Mouse (Mus musculus) liver, adult 2 months (tissue): ENCODE results near the gene Ehf. TPM values are rescaled to one million over a fixed set of nuclear protein-coding genes. Genes with fewer than 3 reads are reported as not detected.

Source experiments
- DNase-seq: peaks from one replicate; pipeline ENCODE4 v3.0.0-alpha.2; 2011; ENCODE audit warnings: low read depth, low spot score; ENCODE audit errors: extremely low read depth
- H3K27ac ChIP-seq: fragments of 200-500 bp; replicated peaks from 2 replicates; pipeline ENCODE4 v1.5.1; 2012; ENCODE audit warnings: low read depth, mild to moderate bottlenecking, control low read depth, inconsistent platforms, low read length; ENCODE audit not compliant: insufficient read depth
- H3K27me3 ChIP-seq: fragments of 200-500 bp; 2 replicates; pipeline ENCODE4 v1.6.1; 2012; ENCODE audit warnings: mild to moderate bottlenecking, moderate library complexity, low read length, inconsistent platforms; ENCODE audit not compliant: control insufficient read depth, insufficient read depth
- H3K36me3 ChIP-seq: fragments of 200-500 bp; 2 replicates; pipeline ENCODE4 v1.6.1; 2012; ENCODE audit warnings: low read length, inconsistent platforms; ENCODE audit not compliant: control insufficient read depth, insufficient read depth
- H3K4me1 ChIP-seq: fragments of 200-500 bp; 2 replicates; pipeline ENCODE4 v1.6.1; 2011; ENCODE audit warnings: low read length; ENCODE audit not compliant: control insufficient read depth, insufficient read depth
- H3K4me3 ChIP-seq: fragments of 200-500 bp; 2 replicates; pipeline ENCODE4 v1.5.1; 2011; ENCODE audit warnings: low read depth, mild to moderate bottlenecking, control low read depth, low read length, moderate library complexity; ENCODE audit not compliant: insufficient read depth
- H3K79me2 ChIP-seq: fragments of 200-500 bp; 2 replicates; pipeline ENCODE4 v1.6.1; 2012; ENCODE audit warnings: inconsistent platforms, mild to moderate bottlenecking, low read length, moderate library complexity; ENCODE audit not compliant: control insufficient read depth, insufficient read depth
- H3K9ac ChIP-seq: fragments of 200-500 bp; 2 replicates; pipeline ENCODE4 v1.6.1; 2012; ENCODE audit warnings: low read depth, mild to moderate bottlenecking, control low read depth, inconsistent platforms, low read length
- CTCF ChIP-seq: fragments of 200-500 bp; IDR thresholded peaks from 2 replicates; pipeline ENCODE4 v1.5.1; 2011; ENCODE audit warnings: low read depth, low read length, control low read depth
- POLR2A ChIP-seq: fragments of 200-500 bp; IDR thresholded peaks from 2 replicates; pipeline ENCODE4 v1.6.1; 2011; ENCODE audit warnings: low read length, control low read depth; ENCODE audit not compliant: insufficient read depth; ENCODE audit errors: extremely low read depth
- WGBS: fragments of 180-500 bp; shearing (Covaris S2); methylation state at CpG from one replicate; pipeline ENCODE4 v1.1.7; 2018; 5-methylcytosine and 5-hydroxymethylcytosine counted together
- polyA plus RNA-seq: library from polyadenylated mRNA; depleted of rRNA; stranded (reverse); fragments of >200 nt; gene quantifications from 2 replicates; pipeline ENCODE4 v1.2.3, GENCODE M21; 2012
- total RNA-seq: library from RNA; depleted of rRNA; stranded (reverse); fragments of >200 nt; gene quantifications from 2 replicates; pipeline ENCODE4 v1.2.3, GENCODE M21; 2014

Gene Ehf
- total and polyA plus RNA-seq, 2 experiments = 0.49 to 0.74 TPM

GRCm38 (mm10) chr2:103283730-103284129, 19.3 kb downstream of the Ehf start:
- no peak for DNase-seq
- no peaks in the 10 kb centered on the region for H3K36me3 ChIP-seq
- H3K4me1 ChIP-seq = peaks cover 3% of the 10 kb centered on the region
- 79% methylated on average over 8 of the region's 8 CpGs for WGBS
- no peak overlapping the region for H3K9ac ChIP-seq
- no peak overlapping the region for H3K27ac ChIP-seq
- H3K79me2 ChIP-seq = no peaks in the 10 kb centered on the region
- no peaks in the 10 kb centered on the region for H3K27me3 ChIP-seq
- H3K4me3 ChIP-seq = no peak overlapping the region
- TF ChIP-seq CTCF = no peak

GRCm38 (mm10) chr2:103282184-103282750, 20.8 kb downstream of the Ehf start:
- DNase-seq = no peak
- Histone ChIP-seq H3K27me3 (no peaks in the 10 kb centered on the region), H3K36me3 (no peaks in the 10 kb centered on the region), H3K4me3 (no peak overlapping the region), H3K79me2 (no peaks in the 10 kb centered on the region), H3K4me1 (peaks cover 3% of the 10 kb centered on the region), H3K27ac (no peak overlapping the region), H3K9ac (no peak overlapping the region)
- WGBS = 68% methylated on average over 8 of the region's 8 CpGs
- no peak for TF ChIP-seq POLR2A
- TF ChIP-seq CTCF = no peak

GRCm38 (mm10) chr2:103279927-103280326, 23.2 kb downstream of the Ehf start:
- WGBS = 91% methylated on average over 1 of the region's 1 CpGs

GRCm38 (mm10) chr2:103278476-103278875, 24.6 kb downstream of the Ehf start:
- 97% methylated on average over 1 of the region's 1 CpGs for WGBS
- no peaks in the 10 kb centered on the region for H3K79me2 ChIP-seq
- no peaks in the 10 kb centered on the region for H3K36me3 ChIP-seq
- no peak overlapping the region for H3K27ac ChIP-seq
- H3K4me1 ChIP-seq = no peaks in the 10 kb centered on the region; the same call in 1 of the 2 replicates
- no peak for DNase-seq
- TF ChIP-seq CTCF (no peak), POLR2A (no peak)
- H3K27me3 ChIP-seq = no peaks in the 10 kb centered on the region
- H3K4me3 ChIP-seq = no peak overlapping the region
- H3K9ac ChIP-seq = no peak overlapping the region

More at GRCm38 (mm10) chr2:103279927-103280326, 23.2 kb downstream of the Ehf start:
- DNase-seq = no peak
- Histone ChIP-seq H3K27me3 (no peaks in the 10 kb centered on the region), H3K4me3 (no peak overlapping the region), H3K9ac (no peak overlapping the region), H3K79me2 (no peaks in the 10 kb centered on the region), H3K27ac (no peak overlapping the region), H3K4me1 (no peaks in the 10 kb centered on the region; the same call in 1 of the 2 replicates), H3K36me3 (no peaks in the 10 kb centered on the region)
- TF ChIP-seq POLR2A (no peak), CTCF (no peak)

DNA sequence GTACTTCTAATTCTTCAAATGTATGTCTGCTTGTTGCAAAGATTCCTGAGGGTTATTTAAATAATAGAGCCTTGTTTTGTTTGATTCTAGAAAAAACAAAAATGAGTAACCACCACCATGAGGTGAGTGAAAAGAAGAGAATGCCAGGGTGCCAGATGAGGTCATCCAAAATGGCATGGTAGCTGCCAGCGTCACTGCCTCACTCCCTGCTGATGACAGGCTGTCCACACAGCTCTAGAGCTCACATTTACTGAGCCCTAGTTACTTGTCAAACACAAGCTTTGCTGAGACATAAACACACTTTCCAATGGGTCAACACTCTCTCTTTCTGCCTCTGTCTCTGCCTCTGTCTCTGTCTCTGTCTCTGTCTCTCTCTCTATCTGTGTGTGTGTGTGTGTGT, 25.3 kb downstream of the Ehf start:
- DNase-seq = no peak
- H3K27me3 ChIP-seq = no peaks in the 10 kb centered on the region
- TF ChIP-seq POLR2A (no peak), CTCF (no peak)
- H3K4me3 ChIP-seq = no peak overlapping the region
- no peaks in the 10 kb centered on the region for H3K79me2 ChIP-seq
- H3K36me3 ChIP-seq = no peaks in the 10 kb centered on the region
- no peaks in the 10 kb centered on the region; the same call in 1 of the 2 replicates for H3K4me1 ChIP-seq
- WGBS = 61% methylated on average over 1 of the region's 1 CpGs
- H3K9ac ChIP-seq = no peak overlapping the region
- H3K27ac ChIP-seq = no peak overlapping the region

DNA sequence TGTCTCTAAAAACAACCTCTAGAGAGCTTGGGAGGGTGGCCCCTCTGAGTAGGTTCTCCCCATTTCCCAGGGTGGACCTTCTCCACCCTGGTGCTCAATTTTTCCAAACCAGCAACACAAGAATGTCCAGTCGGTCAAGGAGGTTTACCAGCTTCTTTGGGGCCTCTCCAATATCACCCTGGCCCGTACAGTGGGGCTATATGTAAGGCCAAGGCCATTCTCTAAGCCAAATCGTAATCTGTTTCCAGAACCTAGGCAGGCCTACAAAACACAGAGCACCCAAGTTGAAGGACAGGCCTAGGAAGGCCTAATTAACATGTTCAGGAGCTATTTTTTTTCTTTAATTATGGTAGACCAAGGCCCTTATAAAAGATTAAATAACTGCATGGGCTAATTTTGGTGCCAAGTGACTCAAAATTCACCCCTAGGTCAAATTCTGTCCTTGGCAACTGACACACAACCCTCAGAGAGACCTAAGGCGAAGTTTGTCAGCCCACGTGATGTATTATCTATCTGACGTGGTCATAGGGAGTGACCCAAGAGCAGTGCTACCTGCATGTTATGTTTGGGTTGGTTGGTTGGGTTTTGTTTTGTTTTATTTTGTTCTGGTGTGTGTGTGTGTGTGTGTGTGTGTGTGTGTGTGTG, 27.6 kb downstream of the Ehf start:
- no peak overlapping the region for H3K27ac ChIP-seq
- H3K4me3 ChIP-seq = no peak overlapping the region
- H3K79me2 ChIP-seq = no peaks in the 10 kb centered on the region
- TF ChIP-seq CTCF (no peak), POLR2A (no peak)
- no peak for DNase-seq
- H3K9ac ChIP-seq = no peak overlapping the region
- H3K27me3 ChIP-seq = no peaks in the 10 kb centered on the region
- H3K36me3 ChIP-seq = no peaks in the 10 kb centered on the region
- WGBS = 82% methylated on average over 6 of the region's 6 CpGs
- no peaks in the 10 kb centered on the region for H3K4me1 ChIP-seq
